Mouse (Mus musculus) liver, adult 2 months (tissue): ENCODE data around the gene Cog7.

Experiments
- CTCF ChIP-seq: fragments of 200-500 bp; IDR thresholded peaks from 2 replicates; pipeline ENCODE4 v1.5.1; 2011; ENCODE audit warnings: low read depth, low read length, control low read depth
- POLR2A ChIP-seq: fragments of 200-500 bp; IDR thresholded peaks from 2 replicates; pipeline ENCODE4 v1.6.1; 2011; ENCODE audit warnings: low read length, control low read depth; ENCODE audit not compliant: insufficient read depth; ENCODE audit errors: extremely low read depth

DNA sequence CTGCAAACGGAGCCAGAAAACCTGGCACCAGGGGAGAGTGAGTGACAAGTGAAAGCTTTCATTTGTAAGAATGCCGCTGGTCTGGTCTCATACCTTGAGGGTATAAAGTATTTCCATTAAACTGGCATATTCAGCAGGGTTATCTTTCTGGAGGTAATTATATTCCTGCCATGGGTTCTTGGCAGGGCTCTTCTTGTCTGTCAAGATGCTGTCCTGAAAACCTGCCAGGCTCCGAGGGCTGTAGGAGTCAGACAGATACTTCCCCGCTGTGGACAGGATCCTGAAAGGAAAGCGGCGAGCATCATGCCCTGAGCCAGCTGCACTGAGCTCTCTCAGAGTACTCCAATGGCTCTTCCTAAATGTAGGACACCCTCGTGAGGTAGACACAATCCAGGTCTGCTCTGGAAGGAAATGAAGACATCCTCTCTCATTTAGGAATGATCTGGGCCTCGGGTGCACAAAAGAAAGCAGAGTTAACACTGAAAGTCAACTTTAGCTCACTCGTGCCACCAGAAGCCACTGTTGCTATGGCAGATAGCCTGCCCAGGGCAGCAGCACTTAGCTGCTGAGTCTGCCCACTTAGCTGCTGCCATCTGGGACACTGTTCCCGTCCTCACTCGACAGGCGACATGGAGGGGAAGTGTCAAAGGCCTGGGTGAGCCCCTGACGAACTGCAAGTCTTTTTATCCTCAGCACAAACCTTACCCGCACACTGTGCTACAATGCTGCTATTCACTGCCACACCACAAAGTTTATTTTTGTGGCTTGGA is 44.5 kb downstream of the Cog7 start:
- TF ChIP-seq CTCF (no peak), POLR2A (no peak)
